Mouse (Mus musculus) spleen, adult 2 months (tissue): ENCODE data around the gene Fam228b. TPM values are rescaled to one million over a fixed set of nuclear protein-coding genes. Genes with fewer than 3 reads are reported as not detected.

Experiments
- DNase-seq, 2 experiments: peaks; one replicate each; pipeline versions ENCODE4 v3.0.0 to v3.0.0-alpha.2; 2012 to 2021; ENCODE audit warnings: low spot score in 2 of 2, low read depth in 1 of 2
- H3K27ac ChIP-seq: fragments of 200-500 bp; 2 replicates; pipeline ENCODE4 v1.5.1; 2012; ENCODE audit warnings: low read length, inconsistent platforms; ENCODE audit not compliant: insufficient read depth
- H3K27me3 ChIP-seq: fragments of 200-500 bp; 2 replicates; pipeline ENCODE4 v1.6.1; 2012; ENCODE audit warnings: mild to moderate bottlenecking, moderate library complexity, low read length, inconsistent platforms; ENCODE audit not compliant: control insufficient read depth, insufficient read depth
- H3K36me3 ChIP-seq: fragments of 200-500 bp; 2 replicates; pipeline ENCODE4 v1.6.1; 2012; ENCODE audit warnings: mild to moderate bottlenecking, low read length, inconsistent platforms; ENCODE audit not compliant: control insufficient read depth, insufficient read depth
- H3K4me1 ChIP-seq: fragments of 200-500 bp; 2 replicates; pipeline ENCODE4 v1.6.1; 2011; ENCODE audit warnings: inconsistent platforms; ENCODE audit not compliant: control insufficient read depth, insufficient read depth, insufficient read length
- H3K4me3 ChIP-seq: fragments of 200-500 bp; 2 replicates; pipeline ENCODE4 v1.5.1; 2011; ENCODE audit warnings: mild to moderate bottlenecking, inconsistent platforms; ENCODE audit not compliant: insufficient read depth, insufficient read length; ENCODE audit errors: extremely low read depth
- CTCF ChIP-seq: fragments of 200-500 bp; IDR thresholded peaks from 2 replicates; pipeline ENCODE4 v1.5.1; 2011; ENCODE audit warnings: mild to moderate bottlenecking, inconsistent platforms; ENCODE audit not compliant: insufficient read depth, insufficient read length, insufficient replicate concordance; ENCODE audit errors: extremely low read depth
- POLR2A ChIP-seq: fragments of 200-500 bp; IDR thresholded peaks from 2 replicates; pipeline ENCODE4 v1.6.1; 2011; ENCODE audit warnings: low read depth, low read length, inconsistent platforms
- WGBS: fragments of 180-500 bp; shearing (Covaris S2); methylation state at CpG from one replicate; pipeline ENCODE4 v1.1.7; 2018; 5-methylcytosine and 5-hydroxymethylcytosine counted together
- polyA plus RNA-seq: library from polyadenylated mRNA; depleted of rRNA; stranded (reverse); fragments of >200 nt; gene quantifications from 2 replicates; pipeline ENCODE4 v1.2.3, GENCODE M21; 2012

Gene Fam228b
- polyA plus RNA-seq, 1 experiment = 0.16 TPM

DNA sequence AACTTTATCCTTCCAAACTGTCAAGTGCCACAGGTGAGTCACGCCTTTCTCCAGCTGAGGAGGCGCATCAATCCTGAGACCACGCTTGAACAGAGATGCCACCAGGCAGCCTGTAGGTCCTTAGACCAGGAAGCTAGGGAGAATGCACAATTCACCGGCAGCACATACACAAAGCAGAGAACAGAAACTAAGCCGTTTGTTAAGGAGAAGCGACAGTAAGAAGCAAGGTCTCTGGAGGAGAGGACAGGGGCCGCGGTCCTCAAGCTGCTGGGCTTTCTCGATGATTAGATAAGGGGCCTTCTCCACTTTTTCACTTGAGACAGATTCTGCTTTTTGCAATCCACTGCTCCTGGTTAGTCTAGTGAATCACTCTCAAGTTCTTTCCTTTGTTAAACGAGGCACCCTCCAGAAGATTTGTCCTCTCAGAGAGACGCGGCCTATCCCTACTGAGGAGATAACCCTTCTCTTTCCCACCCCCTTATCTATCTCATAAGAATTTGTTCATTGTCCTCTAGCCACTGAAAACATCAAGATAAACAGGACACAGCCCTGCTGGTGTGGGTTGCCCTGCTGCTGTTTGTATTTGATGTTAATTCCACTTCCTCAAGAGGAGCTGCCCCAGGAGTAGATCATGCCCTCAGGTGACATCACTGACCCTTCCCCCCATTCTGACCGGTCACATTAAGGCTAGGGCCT, 49.9 kb downstream of the Fam228b start:
- Histone ChIP-seq H3K36me3 (0 out of 2 replicates have a peak, but pooled peaks cover 7% of the 10 kb centered on the region), H3K4me3 (no peak overlapping the region), H3K4me1 (no peaks in the 10 kb centered on the region; the same call in 1 of the 2 replicates), H3K27ac (no peak overlapping the region), H3K27me3 (no peaks in the 10 kb centered on the region)
- TF ChIP-seq POLR2A (no peak), CTCF (no peak)
- WGBS = 63% methylated on average over 13 of the region's 13 CpGs
- DNase-seq = no peak

DNA sequence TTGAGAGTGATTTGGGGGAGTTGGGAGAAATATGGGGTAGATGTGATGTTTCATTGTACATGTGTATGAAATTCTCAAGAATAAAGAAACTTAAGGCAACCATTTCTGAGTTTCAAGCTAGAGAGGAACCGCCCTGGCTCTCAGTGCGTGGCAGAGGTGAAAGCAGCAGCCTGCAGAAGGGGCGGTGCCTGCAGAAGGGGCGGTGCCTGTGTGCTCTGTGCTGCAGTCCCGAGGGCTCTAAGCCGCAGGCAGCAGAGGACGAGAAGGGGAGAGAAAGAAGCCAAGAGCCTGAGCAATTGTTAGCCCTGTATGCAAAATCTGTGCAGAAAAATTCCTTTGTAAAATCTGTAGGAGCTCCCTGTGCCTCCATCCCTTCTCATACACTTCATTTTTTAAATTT, 51.6 kb downstream of the Fam228b start:
- TF ChIP-seq CTCF = no peak
- TF ChIP-seq POLR2A = no peak
- Histone ChIP-seq H3K27ac (no peak overlapping the region), H3K4me3 (no peak overlapping the region), H3K36me3 (peaks cover 21% of the 10 kb centered on the region), H3K4me1 (no peaks in the 10 kb centered on the region; the same call in 1 of the 2 replicates), H3K27me3 (no peaks in the 10 kb centered on the region)
- WGBS = 6% methylated on average over 7 of the region's 7 CpGs
- peak; percentile 22 to 35 for DNase-seq

DNA sequence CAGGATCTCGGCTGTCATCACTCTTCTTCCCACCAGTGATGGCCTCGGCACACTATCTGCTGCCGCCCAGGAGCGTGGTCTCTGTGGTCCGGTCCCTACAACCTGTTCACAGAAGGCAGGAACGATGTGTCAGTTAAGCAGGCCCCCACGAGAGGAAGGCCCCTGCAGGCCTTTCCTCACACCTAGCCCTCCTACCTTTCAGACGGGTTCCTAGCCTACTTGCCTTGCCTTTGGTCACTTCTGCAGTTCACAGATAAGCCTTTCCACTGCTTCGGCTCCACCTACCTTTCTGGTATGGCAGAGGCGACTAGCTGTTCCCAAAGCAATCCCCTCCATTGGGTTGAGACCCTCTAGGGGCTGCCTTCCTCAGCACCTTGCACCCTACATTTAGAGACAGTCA, 53.5 kb downstream of the Fam228b start:
- H3K4me3 ChIP-seq = no peak overlapping the region
- TF ChIP-seq CTCF = no peak
- 92% methylated on average over 10 of the region's 10 CpGs for WGBS
- H3K36me3 ChIP-seq = peaks cover 34% of the 10 kb centered on the region
- H3K4me1 ChIP-seq = no peaks in the 10 kb centered on the region; the same call in 1 of the 2 replicates
- no peak for DNase-seq
- no peaks in the 10 kb centered on the region for H3K27me3 ChIP-seq
- H3K27ac ChIP-seq = no peak overlapping the region

DNA sequence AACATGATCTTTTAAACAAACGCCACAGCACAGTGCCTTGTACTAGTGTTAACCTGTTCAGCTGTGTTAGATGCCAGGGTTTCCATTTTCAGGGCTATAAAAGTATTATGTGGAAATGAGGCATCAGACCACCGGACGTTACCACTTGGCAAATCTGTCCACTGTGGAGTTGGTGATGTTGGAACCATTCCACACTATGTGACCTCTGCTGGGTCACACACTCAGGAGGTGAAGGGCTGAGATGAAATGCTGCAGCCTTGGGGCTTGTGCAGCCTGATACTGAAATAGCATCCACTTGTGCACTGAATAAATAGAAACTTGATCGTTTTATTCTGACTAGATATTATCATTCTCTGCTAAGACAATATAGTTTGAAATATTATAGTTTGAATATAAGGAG, 55.7 kb downstream of the Fam228b start:
- no peak for TF ChIP-seq CTCF
- no peak for TF ChIP-seq POLR2A
- Histone ChIP-seq H3K4me3 (no peak overlapping the region), H3K27me3 (no peaks in the 10 kb centered on the region), H3K4me1 (no peaks in the 10 kb centered on the region; the same call in 1 of the 2 replicates), H3K27ac (no peak overlapping the region), H3K36me3 (peaks cover 54% of the 10 kb centered on the region)
- WGBS = 88% methylated on average over 4 of the region's 4 CpGs
- DNase-seq = no peak

DNA sequence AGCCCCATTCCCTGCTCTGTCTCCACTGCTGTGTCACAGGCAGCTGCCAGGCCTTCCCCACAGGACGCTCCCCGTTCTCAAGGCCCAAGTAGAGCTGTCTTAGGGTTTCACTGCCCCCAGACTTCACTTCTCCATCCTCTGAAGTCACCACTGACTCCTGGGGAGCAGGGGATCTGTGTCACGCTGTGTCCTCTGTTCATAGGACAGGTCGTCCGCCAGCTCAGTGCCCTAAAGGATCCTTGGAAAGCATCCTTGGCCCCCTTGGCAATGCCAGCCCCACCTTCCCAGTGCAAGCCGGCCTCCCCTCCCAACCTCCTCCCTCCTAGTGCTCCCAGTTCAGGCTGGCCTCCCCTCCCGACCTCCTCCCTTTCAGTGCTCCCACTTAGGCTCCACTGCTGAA, 59.1 kb downstream of the Fam228b start:
- no peak for DNase-seq
- H3K4me3 ChIP-seq = no peak overlapping the region
- no peaks in the 10 kb centered on the region for H3K27me3 ChIP-seq
- TF ChIP-seq CTCF (no peak), POLR2A (no peak)
- peaks cover 74% of the 10 kb centered on the region for H3K36me3 ChIP-seq
- H3K4me1 ChIP-seq = no peaks in the 10 kb centered on the region
- no peak overlapping the region for H3K27ac ChIP-seq
- WGBS = 97% methylated on average over 7 of the region's 7 CpGs

DNA sequence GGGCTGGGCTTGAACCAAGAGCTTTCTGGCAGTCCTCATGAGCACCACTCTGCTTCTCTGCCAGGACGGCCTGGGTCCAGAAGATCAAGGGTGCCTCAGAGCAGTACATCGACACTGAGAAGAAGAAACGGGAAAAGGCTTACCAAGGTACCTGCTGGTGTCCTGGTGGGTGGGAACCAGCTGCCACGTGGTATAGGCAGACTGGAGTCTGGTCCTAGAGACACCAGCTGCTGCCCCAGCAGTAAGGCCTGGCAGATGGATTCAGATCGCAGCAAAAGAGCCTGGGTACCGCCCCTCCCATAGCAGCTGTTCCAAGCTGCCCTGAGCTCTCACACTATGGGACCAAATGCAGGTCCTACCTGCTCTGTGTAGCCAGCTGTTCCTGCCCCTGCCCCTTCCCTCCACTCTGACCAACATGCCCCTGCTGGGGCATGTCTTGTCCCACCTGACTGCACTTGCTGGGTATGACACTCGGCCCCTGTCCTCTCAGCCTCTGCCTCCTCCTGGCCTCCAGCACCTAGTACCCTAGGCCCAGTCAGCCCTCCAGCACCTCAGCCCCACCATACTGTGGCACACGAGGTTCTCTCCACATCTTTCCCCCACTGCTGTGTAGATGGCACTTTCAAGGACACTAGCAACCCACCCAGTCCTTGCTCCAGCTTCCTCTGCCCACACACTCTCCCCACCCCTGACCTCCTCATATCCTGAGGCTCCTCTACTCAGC, 60.0 kb downstream of the Fam228b start:
- H3K36me3 ChIP-seq = peaks cover 68% of the 10 kb centered on the region
- 92% methylated on average over 8 of the region's 8 CpGs for WGBS
- no peaks in the 10 kb centered on the region for H3K4me1 ChIP-seq
- no peak for DNase-seq
- no peak overlapping the region for H3K4me3 ChIP-seq
- TF ChIP-seq CTCF = no peak
- TF ChIP-seq POLR2A = no peak
- no peak overlapping the region for H3K27ac ChIP-seq
- H3K27me3 ChIP-seq = no peaks in the 10 kb centered on the region

DNA sequence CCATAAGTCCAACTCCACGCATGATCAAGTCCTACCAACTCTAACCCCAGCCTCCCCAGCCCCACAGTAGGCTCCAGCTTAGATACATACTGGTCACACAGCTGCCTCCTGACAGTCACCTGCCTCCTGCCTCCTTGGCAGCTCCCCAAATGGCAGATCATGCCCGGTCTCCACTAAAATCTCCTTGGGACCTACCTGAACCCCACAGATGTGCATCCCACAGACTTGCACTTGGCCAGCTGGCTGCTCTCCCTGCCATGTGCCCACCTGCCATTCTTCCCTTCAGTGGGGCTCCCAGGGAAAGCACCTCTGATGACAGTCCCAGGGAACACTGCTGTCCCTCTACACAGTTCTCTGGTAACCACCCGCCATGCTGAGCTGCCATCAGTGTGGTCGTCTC, 60.8 kb downstream of the Fam228b start:
- Histone ChIP-seq H3K4me1 (no peaks in the 10 kb centered on the region), H3K27me3 (no peaks in the 10 kb centered on the region), H3K36me3 (peaks cover 64% of the 10 kb centered on the region), H3K4me3 (no peak overlapping the region), H3K27ac (no peak overlapping the region)
- no peak for DNase-seq
- TF ChIP-seq POLR2A (no peak), CTCF (no peak)
- 92% methylated on average over 4 of the region's 4 CpGs for WGBS
